Mouse (Mus musculus): ENCODE measurements around the gene Hnrnpa3.

- TF ChIP-seq EP300 (IDR thresholded peaks at IDR 0.05; ENCODE audit: low read depth) (peak; percentile 90), CTCF (IDR thresholded peaks at IDR 0.05; ENCODE audit: low read depth) (no peak)
Observed at GRCm38 (mm10) chr2:75658727-75659628, at the start of gene Hnrnpa3.

All from heart, postnatal 0 days (tissue).